Mouse (Mus musculus) hindbrain, embryonic 13.5 days (tissue): ENCODE data around the gene Slc5a6. TPM values are rescaled to one million over a fixed set of nuclear protein-coding genes. Genes with fewer than 3 reads are reported as not detected.
"Not testable (repeated sequence)": the region's sequence is repeated elsewhere in the genome, so short reads cannot be mapped to it uniquely, and the experiment has no call there.

Experiments used
- ATAC-seq: fragments of 200-750 bp; cut with Nextera tagmentation; 2 replicates; pipeline ENCODE4 v1.8.0; 2017; ENCODE audit warnings: moderate TSS enrichment; ENCODE audit not compliant: low FRiP score
- H3K27ac ChIP-seq: fragments of 300-500 bp; sonication (generic); 2 replicates; pipeline ENCODE4 v1.5.1; 2015; ENCODE audit warnings: inconsistent platforms, mild to moderate bottlenecking, moderate library complexity
- H3K27me3 ChIP-seq: fragments of 300-500 bp; sonication (generic); 2 replicates; pipeline ENCODE4 v1.6.1; 2015; ENCODE audit warnings: mild to moderate bottlenecking, inconsistent platforms
- H3K36me3 ChIP-seq: fragments of 300-500 bp; sonication (generic); 2 replicates; pipeline ENCODE4 v1.6.1; 2015; ENCODE audit warnings: mild to moderate bottlenecking, inconsistent platforms
- H3K4me1 ChIP-seq: fragments of 300-500 bp; sonication (generic); replicated peaks from 2 replicates; pipeline ENCODE4 v1.6.1; 2015; ENCODE audit warnings: inconsistent platforms
- H3K4me2 ChIP-seq: fragments of 300-500 bp; sonication (generic); 2 replicates; pipeline ENCODE4 v1.6.1; 2015; ENCODE audit warnings: inconsistent platforms, mild to moderate bottlenecking, moderate library complexity
- H3K4me3 ChIP-seq: fragments of 300-500 bp; sonication (generic); 2 replicates; pipeline ENCODE4 v1.5.1; 2015; ENCODE audit warnings: mild to moderate bottlenecking, inconsistent platforms
- H3K9ac ChIP-seq: fragments of 300-500 bp; sonication (generic); 2 replicates; pipeline ENCODE4 v1.6.1; 2015; ENCODE audit warnings: mild to moderate bottlenecking, inconsistent platforms
- H3K9me3 ChIP-seq: fragments of 300-500 bp; sonication (generic); 2 replicates; pipeline ENCODE4 v1.6.1; 2016; ENCODE audit warnings: inconsistent platforms
- WGBS: fragments of 180-500 bp; shearing (Covaris S2); methylation state at CpG from one replicate; pipeline ENCODE4 v1.1.7; 2015; 5-methylcytosine and 5-hydroxymethylcytosine counted together
- polyA plus RNA-seq: library from polyadenylated mRNA; unstranded; fragments of >200 nt; fragmentation: Nextera tagmentation; extraction: Ambion mirVana; gene quantifications from 2 replicates; pipeline ENCODE4 v1.2.1, GENCODE M21; 2015

Slc5a6 gene
- polyA plus RNA-seq, 1 experiment from 2014 or later = 18.1 TPM

GRCm38 (mm10) chr5:31054261-31055215, 5.8 kb upstream of the Slc5a6 start, which contains the start of gene Cad:
Gene Cad (plus strand): TSS chr5:31054780.
- H3K4me3 ChIP-seq = peak within 1 kb of the TSS; percentile 67
- ATAC-seq = peak; percentile 98
- H3K4me2 ChIP-seq = peak within 1 kb of the TSS; percentile 94
- H3K27ac ChIP-seq = peak within 1 kb of the TSS; percentile 83
- H3K36me3 ChIP-seq = peaks cover 28% of the 10 kb centered on the region
- H3K9me3 ChIP-seq = no peaks in the 10 kb centered on the region
- H3K4me1 ChIP-seq = peaks cover 27% of the 10 kb centered on the region
- no peaks in the 10 kb centered on the region for H3K27me3 ChIP-seq
- under 1% methylated on average over 64 of the region's 64 CpGs for WGBS
- H3K9ac ChIP-seq = peak within 1 kb of the TSS; percentile 83

DNA sequence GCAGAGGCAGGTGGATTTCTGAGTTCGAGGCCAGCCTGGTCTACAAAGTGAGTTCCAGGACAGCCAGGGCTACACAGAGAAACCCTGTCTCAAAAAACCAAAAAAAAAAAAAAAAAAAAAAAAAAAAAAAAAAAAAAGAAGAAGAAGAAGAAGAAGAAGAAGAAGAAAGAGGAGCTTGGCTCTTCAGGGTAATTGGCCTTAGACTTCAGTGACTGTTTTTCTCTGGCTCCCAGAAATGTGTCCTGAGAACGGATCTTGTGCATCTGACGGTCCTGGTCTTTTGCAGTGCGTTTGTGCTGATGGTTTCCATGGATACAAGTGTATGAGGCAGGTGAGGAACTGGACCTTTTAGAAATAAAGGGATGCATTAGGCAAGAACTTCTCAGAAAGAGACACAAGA, 5.0 kb upstream of the Slc5a6 start:
- WGBS = 54% methylated on average over 4 of the region's 4 CpGs
- H3K27ac ChIP-seq = peak overlapping the region; percentile 83
- not testable (repeated sequence) for H3K9me3 ChIP-seq, ATAC-seq, H3K27me3 ChIP-seq
- H3K36me3 ChIP-seq = peaks cover 20% of the 10 kb centered on the region
- peak overlapping the region; percentile 94 for H3K4me2 ChIP-seq
- H3K4me1 ChIP-seq = peaks cover 31% of the 10 kb centered on the region
- H3K4me3 ChIP-seq = peak overlapping the region; percentile 67
- H3K9ac ChIP-seq = peak overlapping the region; percentile 83

DNA sequence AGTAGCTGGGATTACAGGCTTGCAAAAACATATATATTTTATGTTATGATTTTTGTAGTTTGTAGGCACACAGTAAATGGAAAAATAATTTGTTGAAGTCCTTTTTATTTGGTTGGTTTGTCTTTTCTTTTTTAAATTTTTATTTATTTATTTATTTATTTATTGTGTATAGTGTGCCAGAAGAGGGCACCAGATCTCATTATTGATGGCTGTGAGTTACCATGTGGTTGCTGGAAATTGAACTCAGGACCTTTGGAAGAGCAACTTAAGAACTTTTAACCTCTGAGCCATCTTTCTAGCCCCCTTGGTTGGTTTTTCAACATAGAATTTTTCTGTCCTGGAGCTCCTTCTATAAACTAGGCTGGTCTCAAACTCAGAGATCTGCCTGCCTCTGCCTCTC, 1.7 kb upstream of the Slc5a6 start:
- no peak overlapping the region for H3K9ac ChIP-seq
- no peak overlapping the region for H3K4me3 ChIP-seq
- no peak for ATAC-seq
- H3K9me3 ChIP-seq = no peaks in the 10 kb centered on the region
- H3K4me2 ChIP-seq = no peak overlapping the region
- peaks cover 32% of the 10 kb centered on the region for H3K4me1 ChIP-seq
- no peaks in the 10 kb centered on the region for H3K27me3 ChIP-seq
- H3K27ac ChIP-seq = no peak overlapping the region
- peaks cover 9% of the 10 kb centered on the region for H3K36me3 ChIP-seq

DNA sequence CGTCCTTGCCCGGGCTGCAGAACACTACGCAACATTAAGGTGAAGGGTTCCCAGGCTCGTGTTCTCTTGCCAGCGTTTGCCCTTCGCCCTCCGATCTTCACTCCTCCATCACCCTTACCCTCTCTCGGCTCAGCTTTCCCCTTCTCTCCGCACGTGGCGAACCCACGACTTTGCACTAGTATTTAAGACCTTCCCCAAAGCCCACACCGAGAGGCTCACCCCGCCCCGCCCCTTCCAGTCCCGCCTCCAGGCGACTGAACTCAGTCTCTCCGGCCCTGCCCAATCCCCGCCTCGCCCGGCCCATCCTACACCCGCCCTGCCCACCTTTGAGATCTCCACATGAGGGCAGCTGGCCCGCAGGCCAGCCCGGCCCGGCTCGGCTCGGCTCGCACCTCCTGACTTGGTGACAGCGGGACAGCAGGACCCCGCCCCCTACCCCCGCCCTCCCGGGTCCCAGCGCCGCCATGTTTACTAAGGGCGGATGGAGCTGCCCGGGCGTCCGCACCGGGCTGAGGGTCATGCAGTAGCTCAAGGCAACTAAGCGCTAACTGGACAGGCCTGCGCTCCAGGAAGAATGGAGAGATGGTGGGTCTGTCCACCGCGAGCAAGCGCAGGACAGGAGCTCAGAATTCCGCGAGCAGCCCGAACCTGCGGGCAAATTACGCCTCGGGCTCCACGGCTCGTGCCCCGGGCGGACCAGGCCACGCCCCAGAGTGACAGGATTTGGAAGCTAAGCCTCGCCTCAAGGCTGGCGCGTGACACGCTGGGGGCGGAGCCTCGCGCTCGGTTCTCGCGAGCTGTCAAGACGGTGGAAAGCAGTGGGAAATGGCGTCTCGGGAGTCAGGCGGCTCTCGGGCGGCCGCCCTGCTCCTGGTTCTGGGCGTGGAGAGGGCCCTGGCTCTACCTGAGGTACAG, 619 bp downstream of the Slc5a6 start, which contains the start of gene Atraid:
Gene Atraid, plus strand, starts transcription at position 465 of the 915 bp plus-strand sequence.
- H3K9ac ChIP-seq = peak within 1 kb of the TSS; percentile 94
- H3K4me2 ChIP-seq = peak within 1 kb of the TSS; percentile 79
- peak within 1 kb of the TSS; percentile 95 for H3K27ac ChIP-seq
- H3K4me1 ChIP-seq = peaks cover 18% of the 10 kb centered on the region
- ATAC-seq = peak; percentile 97
- WGBS = under 1% methylated on average over 73 of the region's 73 CpGs
- H3K4me3 ChIP-seq = peak within 1 kb of the TSS; percentile 71
- no peaks in the 10 kb centered on the region for H3K27me3 ChIP-seq
- H3K9me3 ChIP-seq = no peaks in the 10 kb centered on the region
- H3K36me3 ChIP-seq = peaks cover 24% of the 10 kb centered on the region

GRCm38 (mm10) chr5:31047074-31047473, 1.6 kb downstream of the Slc5a6 start:
- peak overlapping the region; percentile 94 for H3K9ac ChIP-seq
- no peak for ATAC-seq
- no peaks in the 10 kb centered on the region for H3K9me3 ChIP-seq
- H3K36me3 ChIP-seq = peaks cover 29% of the 10 kb centered on the region
- no peaks in the 10 kb centered on the region for H3K27me3 ChIP-seq
- H3K27ac ChIP-seq = no peak overlapping the region
- H3K4me3 ChIP-seq = peak overlapping the region; percentile 71
- H3K4me2 ChIP-seq = peak overlapping the region; percentile 79
- peaks cover 18% of the 10 kb centered on the region for H3K4me1 ChIP-seq
- 87% methylated on average over 5 of the region's 5 CpGs for WGBS

DNA sequence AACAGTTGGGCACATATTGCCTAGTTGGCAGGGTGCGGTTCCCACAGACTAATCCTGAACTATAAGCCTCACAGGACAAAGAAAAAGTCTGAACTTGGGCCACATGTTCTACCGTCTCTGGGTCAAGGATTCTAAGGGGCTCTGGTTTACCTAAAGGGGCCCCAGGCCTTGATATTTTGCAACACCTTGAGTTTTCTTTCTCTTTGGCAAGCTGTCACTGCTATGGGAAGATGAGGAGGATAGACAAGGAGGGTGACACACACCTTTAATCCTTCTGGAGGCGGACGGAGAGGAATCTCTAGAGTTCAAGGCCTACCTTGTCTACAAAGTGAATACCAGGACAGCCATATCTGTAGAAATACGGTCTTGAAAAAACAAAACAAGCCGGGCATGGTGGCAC, 2.3 kb downstream of the Slc5a6 start:
- 96% methylated on average over 6 of the region's 6 CpGs for WGBS
- Histone ChIP-seq H3K9me3 (no peaks in the 10 kb centered on the region), H3K4me3 (no peak overlapping the region), H3K4me2 (no peak overlapping the region), H3K9ac (no peak overlapping the region), H3K27ac (no peak overlapping the region), H3K4me1 (peaks cover 18% of the 10 kb centered on the region), H3K27me3 (no peaks in the 10 kb centered on the region), H3K36me3 (peaks cover 36% of the 10 kb centered on the region)
- no peak for ATAC-seq

- Histone ChIP-seq H3K9ac (no peak overlapping the region), H3K9me3 (no peaks in the 10 kb centered on the region), H3K4me3 (no peak overlapping the region), H3K36me3 (peaks cover 80% of the 10 kb centered on the region), H3K27ac (no peak overlapping the region), H3K27me3 (no peaks in the 10 kb centered on the region), H3K4me1 (no peaks in the 10 kb centered on the region), H3K4me2 (no peak overlapping the region)
- 92% methylated on average over 7 of the region's 7 CpGs for WGBS
- ATAC-seq = no peak
Observed at GRCm38 (mm10) chr5:31038171-31038845, 10.4 kb downstream of the Slc5a6 start.

DNA sequence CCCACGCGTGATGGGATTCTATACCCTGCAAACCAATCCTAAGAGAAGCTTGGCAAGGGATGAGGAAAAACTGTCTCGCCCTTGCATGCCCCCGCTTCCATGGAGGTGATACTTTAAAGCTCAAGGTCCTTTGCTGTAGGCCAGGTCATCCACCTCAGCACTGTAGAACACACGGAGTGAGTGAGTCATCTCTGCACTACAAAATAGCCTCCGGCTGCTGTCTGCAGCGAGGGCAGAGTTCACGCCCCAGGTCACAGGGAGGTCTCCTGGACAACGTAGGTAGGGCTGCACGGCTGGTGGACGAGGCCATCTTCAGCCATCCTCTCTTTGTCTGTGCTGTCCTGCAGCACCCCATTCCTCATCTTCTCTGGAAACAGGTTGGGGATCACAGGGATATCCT, 12.2 kb downstream of the Slc5a6 start:
- H3K9ac ChIP-seq, H3K4me3 ChIP-seq, H3K27ac ChIP-seq, ATAC-seq, H3K27me3 ChIP-seq, H3K4me2 ChIP-seq, H3K4me1 ChIP-seq, H3K9me3 ChIP-seq: not testable (repeated sequence)
- peaks cover 63% of the 10 kb centered on the region for H3K36me3 ChIP-seq
- WGBS = 90% methylated on average over 11 of the region's 11 CpGs

GRCm38 (mm10) chr5:31034669-31035068, 14.1 kb downstream of the Slc5a6 start:
- no peak for ATAC-seq
- no peaks in the 10 kb centered on the region for H3K27me3 ChIP-seq
- WGBS = 90% methylated on average over 6 of the region's 6 CpGs
- H3K9ac ChIP-seq = no peak overlapping the region
- no peaks in the 10 kb centered on the region for H3K4me1 ChIP-seq
- no peak overlapping the region for H3K4me3 ChIP-seq
- no peak overlapping the region for H3K4me2 ChIP-seq
- peaks cover 44% of the 10 kb centered on the region for H3K36me3 ChIP-seq
- H3K9me3 ChIP-seq = no peaks in the 10 kb centered on the region
- no peak overlapping the region for H3K27ac ChIP-seq

- Histone ChIP-seq H3K4me1 (no peaks in the 10 kb centered on the region), H3K4me2 (no peak overlapping the region), H3K27me3 (no peaks in the 10 kb centered on the region), H3K4me3 (no peak overlapping the region), H3K27ac (no peak overlapping the region), H3K36me3 (peaks cover 12% of the 10 kb centered on the region), H3K9ac (no peak overlapping the region), H3K9me3 (no peaks in the 10 kb centered on the region)
- WGBS = 89% methylated on average over 8 of the region's 8 CpGs
- ATAC-seq = no peak
Observed at GRCm38 (mm10) chr5:31031508-31031907, 17.2 kb downstream of the Slc5a6 start.

- Histone ChIP-seq H3K4me3 (no peak overlapping the region), H3K36me3 (peaks cover 6% of the 10 kb centered on the region)
- WGBS = 93% methylated on average over 4 of the region's 4 CpGs
Observed at GRCm38 (mm10) chr5:31030926-31031325, 17.8 kb downstream of the Slc5a6 start.

DNA sequence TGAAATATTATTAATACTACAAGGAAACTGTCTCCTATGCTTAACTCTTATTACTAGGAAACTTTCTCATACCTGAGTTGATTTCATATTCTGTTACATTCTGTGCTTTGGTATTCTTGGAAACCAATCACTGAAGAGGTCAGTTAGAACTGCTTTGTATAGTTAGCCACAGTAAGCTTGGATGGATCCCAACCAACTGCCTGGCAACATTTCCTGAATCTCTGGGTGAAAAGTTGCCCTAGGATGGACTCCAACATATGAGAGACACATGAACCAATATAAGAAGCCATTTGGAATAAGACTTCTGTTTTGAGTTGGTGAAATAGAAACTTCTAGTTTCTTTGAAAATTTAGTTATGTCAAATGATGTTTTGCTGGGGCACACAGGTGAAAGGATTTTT, 24.1 kb downstream of the Slc5a6 start:
- H3K4me1 ChIP-seq = no peaks in the 10 kb centered on the region
- no peaks in the 10 kb centered on the region for H3K27me3 ChIP-seq
- H3K27ac ChIP-seq = no peak overlapping the region
- H3K4me3 ChIP-seq = no peak overlapping the region
- no peak overlapping the region for H3K9ac ChIP-seq
- ATAC-seq = no peak
- H3K9me3 ChIP-seq = no peaks in the 10 kb centered on the region
- H3K4me2 ChIP-seq = no peak overlapping the region
- no peaks in the 10 kb centered on the region for H3K36me3 ChIP-seq

More at GRCm38 (mm10) chr5:31030926-31031325, 17.8 kb downstream of the Slc5a6 start:
- ATAC-seq = no peak
- no peak overlapping the region for H3K9ac ChIP-seq
- H3K9me3 ChIP-seq = no peaks in the 10 kb centered on the region
- no peak overlapping the region for H3K27ac ChIP-seq
- no peak overlapping the region for H3K4me2 ChIP-seq
- no peaks in the 10 kb centered on the region for H3K27me3 ChIP-seq
- no peaks in the 10 kb centered on the region for H3K4me1 ChIP-seq
